Mouse (Mus musculus): ENCODE results near the gene Rpl22l1.
"Not testable (repeated sequence)": the region's sequence is repeated elsewhere in the genome, so short reads cannot be mapped to it uniquely, and the experiment has no call there.

The Rpl22l1 gene

GRCm38 (mm10) chr3:28841886-28842649 is 36.8 kb downstream of the Rpl22l1 start:
- peak; percentile 2 to 12 for DNase-seq

- DNase-seq, result peak in 1 of 2 experiments; percentile 6
Measured at GRCm38 (mm10) chr3:28843231-28843630, 38.0 kb downstream of the Rpl22l1 start.

- DNase-seq, result no peak
Measured at GRCm38 (mm10) chr3:28847115-28847514, 41.9 kb downstream of the Rpl22l1 start.

GRCm38 (mm10) chr3:28852174-28852573 is 46.9 kb downstream of the Rpl22l1 start:
- not testable (repeated sequence) for DNase-seq

All from kidney, postnatal 4 days (tissue).